ENCODE assay signal across 17 mouse cellular contexts in the genomic region with DNA sequence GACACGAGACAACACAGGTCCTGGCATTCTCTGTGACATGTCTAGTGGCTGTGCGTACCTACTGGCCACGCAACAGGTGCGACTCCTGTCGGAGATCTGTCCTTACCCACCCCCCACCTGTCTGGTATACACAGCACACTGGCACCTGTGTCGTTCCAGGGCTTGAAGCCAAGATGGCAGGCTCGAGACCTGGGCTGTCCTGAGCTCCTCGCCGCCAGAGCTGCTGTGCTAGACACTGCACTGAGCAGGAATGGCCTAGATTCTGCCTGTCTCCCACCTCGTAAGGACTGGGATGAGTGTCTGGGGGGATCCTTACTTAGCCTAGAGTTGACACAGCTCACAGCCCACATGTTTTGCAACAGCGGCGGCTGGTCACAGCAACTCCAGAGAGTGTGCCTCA. TPM values are rescaled to one million over a fixed set of nuclear protein-coding genes. Genes with fewer than 3 reads are reported as not detected.
DNase-seq lines count a peak whose midpoint lies in the region; ATAC-seq and TF ChIP-seq lines count a peak whose summit lies in the region.
"Had no signal": no experiment of that assay in that cellular context is flagged by ENCODE, and none has a peak within 500 bp of the region (broad histone marks: within the 10 kb centered on the region; RNA-seq: fewer than 3 reads in every experiment).

No protein-coding gene starts in this region.

- no peak for ATAC-seq in cerebellum, adult (ENCODE audit: insufficient number of reproducible peaks, low FRiP score, low TSS enrichment)
- ATAC-seq in hindbrain, embryonic 12.5 days (ENCODE audit: low FRiP score): 0 out of 2 replicates have a peak, but pooled peaks have one; percentile 27
- ATAC-seq in stomach, postnatal 0 days (ENCODE audit: low FRiP score, low TSS enrichment): no peak
- ATAC-seq: intestine, embryonic 15.5 days; liver, postnatal 0 days had no signal

- no peak overlapping the region for H3K4me2 ChIP-seq in hindbrain, embryonic 12.5 days (replicated peaks)
- H3K4me2 ChIP-seq in stomach, postnatal 0 days (replicated peaks; ENCODE audit: low read depth): no peak overlapping the region
- H3K4me2 ChIP-seq: heart, embryonic 12.5 days; intestine, embryonic 15.5 days; kidney, embryonic 15.5 days; limb, embryonic 15.5 days had no signal

- DNase-seq in cerebellum, postnatal 10 days: peak; percentile 71 to 73
- DNase-seq in hindbrain, embryonic 10.5 days (ENCODE audit: low spot score): no peak
- no peak for DNase-seq in testis, postnatal 10 days (ENCODE audit: low spot score)
- DNase-seq in stomach, postnatal 0 days (ENCODE audit: low spot score): peak; percentile 11
- DNase-seq in adrenal gland, postnatal 14 days: no peak
- DNase-seq: adrenal gland, adult 8-10 months; cerebellum, adult 9-10 months; liver, postnatal 0 days; lung, postnatal 14 days had no signal

- 90% methylated on average over 12 of the region's 12 CpGs for WGBS in hindbrain, embryonic 12.5 days
- 90% methylated on average over 12 of the region's 12 CpGs for WGBS in hindbrain, embryonic 10.5 days
- WGBS in stomach, postnatal 0 days: 70% methylated on average over 12 of the region's 12 CpGs

- no peak for TF ChIP-seq POLR2A in testis, adult 2 months (IDR thresholded peaks at IDR 0.05; ENCODE audit: control insufficient read depth, low read depth, low read length)

- peaks cover 11% of the 10 kb centered on the region for H3K36me3 ChIP-seq in hindbrain, embryonic 12.5 days
- H3K36me3 ChIP-seq in hindbrain, embryonic 10.5 days: peaks cover 17% of the 10 kb centered on the region
- no peaks in the 10 kb centered on the region; the same call in 1 of the 2 replicates for H3K36me3 ChIP-seq in testis, adult 2 months (ENCODE audit: control insufficient read depth, insufficient read depth, low read length)
- no peaks in the 10 kb centered on the region for H3K36me3 ChIP-seq in stomach, postnatal 0 days (ENCODE audit: control insufficient read depth, insufficient read depth, low read length)
- H3K36me3 ChIP-seq: heart, embryonic 12.5 days; intestine, embryonic 15.5 days; limb, embryonic 15.5 days had no signal

- H3K4me1 ChIP-seq in hindbrain, embryonic 12.5 days: 0 out of 2 replicates have a peak, but pooled peaks cover 3% of the 10 kb centered on the region
- no peaks in the 10 kb centered on the region; the same call in 1 of the 2 replicates for H3K4me1 ChIP-seq in hindbrain, embryonic 10.5 days (replicated peaks)
- H3K4me1 ChIP-seq in testis, adult 2 months (ENCODE audit: control insufficient read depth, insufficient read depth, low read length): no peaks in the 10 kb centered on the region; the same call in 1 of the 2 replicates
- no peaks in the 10 kb centered on the region for H3K4me1 ChIP-seq in stomach, postnatal 0 days (replicated peaks; ENCODE audit: control insufficient read depth, insufficient read depth)
- H3K4me1 ChIP-seq: heart, embryonic 12.5 days; intestine, embryonic 15.5 days; kidney, embryonic 15.5 days had no signal

- H3K4me3 ChIP-seq in hindbrain, embryonic 12.5 days: no peak overlapping the region
- no peak overlapping the region for H3K4me3 ChIP-seq in hindbrain, embryonic 10.5 days
- peak overlapping the region; percentile 34 for H3K4me3 ChIP-seq in testis, adult 2 months (ENCODE audit: control insufficient read depth, low read depth, low read length)
- H3K4me3 ChIP-seq in stomach, postnatal 0 days (ENCODE audit: low read depth, low read length): no peak overlapping the region
- H3K4me3 ChIP-seq: heart, embryonic 12.5 days; intestine, embryonic 15.5 days; kidney, embryonic 15.5 days; limb, embryonic 15.5 days had no signal

- no peaks in the 10 kb centered on the region for H3K27me3 ChIP-seq in hindbrain, embryonic 12.5 days
- no peaks in the 10 kb centered on the region for H3K27me3 ChIP-seq in hindbrain, embryonic 10.5 days (ENCODE audit: insufficient read depth, poor library complexity, severe bottlenecking)
- H3K27me3 ChIP-seq in testis, adult 2 months (ENCODE audit: control insufficient read depth, insufficient read depth, low read length): no peaks in the 10 kb centered on the region
- no peaks in the 10 kb centered on the region for H3K27me3 ChIP-seq in stomach, postnatal 0 days (ENCODE audit: control insufficient read depth, insufficient read depth, low read length)
- H3K27me3 ChIP-seq: intestine, embryonic 15.5 days; kidney, embryonic 15.5 days; limb, embryonic 15.5 days had no signal

- no peak for TF ChIP-seq CTCF in testis, adult 2 months (IDR thresholded peaks at IDR 0.05; ENCODE audit: control insufficient read depth, insufficient read depth, insufficient replicate concordance, low read depth, low read length)
- TF ChIP-seq CTCF in stomach, postnatal 0 days (IDR thresholded peaks at IDR 0.05; ENCODE audit: low read depth): no peak

- no peak overlapping the region for H3K27ac ChIP-seq in hindbrain, embryonic 12.5 days
- H3K27ac ChIP-seq in hindbrain, embryonic 10.5 days: no peak overlapping the region
- H3K27ac ChIP-seq in testis, adult 2 months (ENCODE audit: control insufficient read depth, insufficient read depth, low read depth, low read length): no peak overlapping the region
- H3K27ac ChIP-seq in stomach, postnatal 0 days (replicated peaks): no peak overlapping the region
- H3K27ac ChIP-seq: intestine, embryonic 15.5 days; kidney, embryonic 15.5 days; limb, embryonic 15.5 days had no signal

- no peak for TF ChIP-seq EP300 in stomach, postnatal 0 days (optimal IDR thresholded peaks at IDR 0.05)

- H3K9ac ChIP-seq in hindbrain, embryonic 12.5 days: no peak overlapping the region
- no peak overlapping the region for H3K9ac ChIP-seq in stomach, postnatal 0 days (ENCODE audit: low read length)
- H3K9ac ChIP-seq: heart, embryonic 12.5 days; intestine, embryonic 15.5 days; kidney, embryonic 15.5 days; limb, embryonic 15.5 days; liver, postnatal 0 days had no signal

- no peaks in the 10 kb centered on the region for H3K9me3 ChIP-seq in hindbrain, embryonic 12.5 days (replicated peaks)
- no peaks in the 10 kb centered on the region for H3K9me3 ChIP-seq in hindbrain, embryonic 10.5 days
- H3K9me3 ChIP-seq in stomach, postnatal 0 days (ENCODE audit: control insufficient read depth, low read length): no peaks in the 10 kb centered on the region
- H3K9me3 ChIP-seq: heart, embryonic 12.5 days; intestine, embryonic 15.5 days; kidney, embryonic 15.5 days; limb, embryonic 15.5 days had no signal

RNA-seq across cellular contexts. Expression of gene Cacna2d4, which starts 11.1 kb away (rescaled TPM):
- polyA plus RNA-seq in hindbrain, embryonic 12.5 days (2016; fragmentation: Nextera tagmentation; extraction: Ambion mirVana): 0.04 TPM in 1 of 2 replicates, not detected in the other
- 0.02 and 0.09 TPM in 2 replicates for polyA plus RNA-seq in hindbrain, embryonic 10.5 days (2016; fragmentation: Nextera tagmentation; extraction: Ambion mirVana)
- 0.04 and 0.05 TPM in 2 replicates for polyA plus RNA-seq in testis, adult 2 months (2012; rRNA removed)
- 0.13 and 0.23 TPM in 2 replicates for polyA plus RNA-seq in stomach, postnatal 0 days (2015; fragmentation: Nextera tagmentation; extraction: Ambion mirVana)
- 0.94 TPM in 1 of 2 replicates, not detected in the other for total RNA-seq in adrenal gland, postnatal 14 days (2021)
- total RNA-seq: heart, postnatal 25 days had no signal
- polyA plus RNA-seq: heart, embryonic 12.5 days had no signal

RNA-seq across cellular contexts. Expression of gene Cacna1c, which starts 29.0 kb away (rescaled TPM):
- 6.9 and 7.3 TPM in 2 replicates for polyA plus RNA-seq in hindbrain, embryonic 12.5 days (2016; fragmentation: Nextera tagmentation; extraction: Ambion mirVana)
- 2.7 and 2.8 TPM in 2 replicates for polyA plus RNA-seq in hindbrain, embryonic 10.5 days (2016; fragmentation: Nextera tagmentation; extraction: Ambion mirVana)
- 1.5 and 1.8 TPM in 2 replicates for polyA plus RNA-seq in testis, adult 2 months (2012; rRNA removed)
- 2.0 and 2.3 TPM in 2 replicates for polyA plus RNA-seq in stomach, postnatal 0 days (2015; fragmentation: Nextera tagmentation; extraction: Ambion mirVana)
- total RNA-seq in adrenal gland, postnatal 14 days (2021): 58.2 and 66.2 TPM in 2 replicates

RNA-seq across cellular contexts. Expression of gene Dcp1b, which starts 50.2 kb away (rescaled TPM):
- 12.2 and 12.7 TPM in 2 replicates for polyA plus RNA-seq in hindbrain, embryonic 12.5 days (2016; fragmentation: Nextera tagmentation; extraction: Ambion mirVana)
- 10.0 and 11.1 TPM in 2 replicates for polyA plus RNA-seq in hindbrain, embryonic 10.5 days (2016; fragmentation: Nextera tagmentation; extraction: Ambion mirVana)
- polyA plus RNA-seq in testis, adult 2 months (2012; rRNA removed): 107 and 111 TPM in 2 replicates
- 4.8 and 5.3 TPM in 2 replicates for polyA plus RNA-seq in stomach, postnatal 0 days (2015; fragmentation: Nextera tagmentation; extraction: Ambion mirVana)
- total RNA-seq in adrenal gland, postnatal 14 days (2021): 10.2 and 14.0 TPM in 2 replicates

Comparison
In these comparisons a context has a peak if more than half of its experiments do, and no peak if none do; other contexts are left out.
1. DNase-seq: peak in cerebellum, postnatal 10 days (2 of 2) and stomach, postnatal 0 days (single experiment); none in hindbrain, embryonic 10.5 days (single experiment), testis, postnatal 10 days (single experiment) and adrenal gland, postnatal 14 days (single experiment).